Mouse (Mus musculus): ENCODE results near the gene Lrp8. TPM values are rescaled to one million over a fixed set of nuclear protein-coding genes. Genes with fewer than 3 reads are reported as not detected.

Gene Lrp8
- 2.6 and 4.0 TPM in 2 replicates for polyA plus RNA-seq (2012; ENCODE audit: insufficient read depth, insufficient read length, missing spikeins)

GRCm38 (mm10) chr4:107802185-107802449 lies at the start of gene Lrp8:
Lrp8 (plus strand) TSS chr4:107802261.
- TF ChIP-seq CTCF (IDR thresholded peaks at IDR 0.05; ENCODE audit: low read depth, low read length): no peak
- no peak for TF ChIP-seq POLR2A (IDR thresholded peaks at IDR 0.05; ENCODE audit: borderline replicate concordance, low read depth, low read length)
- Histone ChIP-seq H3K4me3 (ENCODE audit: insufficient read depth, low read length) (peak within 1 kb of the TSS; percentile 86), H3K4me1 (ENCODE audit: control insufficient read depth, insufficient read depth, low read length) (peaks cover 26% of the 10 kb centered on the region), H3K27ac (ENCODE audit: insufficient read depth, low read depth, low read length) (peak within 1 kb of the TSS; percentile 73)

- no peak overlapping the region for H3K27ac ChIP-seq (ENCODE audit: insufficient read depth, low read depth, low read length)
- TF ChIP-seq CTCF (IDR thresholded peaks at IDR 0.05; ENCODE audit: low read depth, low read length) (no peak), POLR2A (IDR thresholded peaks at IDR 0.05; ENCODE audit: borderline replicate concordance, low read depth, low read length) (no peak)
- H3K4me1 ChIP-seq (ENCODE audit: control insufficient read depth, insufficient read depth, low read length): no peaks in the 10 kb centered on the region
- no peak overlapping the region for H3K4me3 ChIP-seq (ENCODE audit: insufficient read depth, low read length)
These were observed 45.8 kb upstream of the Lrp8 start for GRCm38 (mm10) chr4:107756222-107756621.

GRCm38 (mm10) chr4:107757487-107758470 lies 44.3 kb upstream of the Lrp8 start:
- H3K4me1 ChIP-seq (ENCODE audit: control insufficient read depth, insufficient read depth, low read length): no peaks in the 10 kb centered on the region
- TF ChIP-seq CTCF (IDR thresholded peaks at IDR 0.05; ENCODE audit: low read depth, low read length): no peak
- TF ChIP-seq POLR2A (IDR thresholded peaks at IDR 0.05; ENCODE audit: borderline replicate concordance, low read depth, low read length): no peak
- H3K27ac ChIP-seq (ENCODE audit: insufficient read depth, low read depth, low read length): no peak overlapping the region
- no peak overlapping the region for H3K4me3 ChIP-seq (ENCODE audit: insufficient read depth, low read length)

GRCm38 (mm10) chr4:107758938-107759337 lies 43.1 kb upstream of the Lrp8 start:
- TF ChIP-seq POLR2A (IDR thresholded peaks at IDR 0.05; ENCODE audit: borderline replicate concordance, low read depth, low read length): no peak
- no peak for TF ChIP-seq CTCF (IDR thresholded peaks at IDR 0.05; ENCODE audit: low read depth, low read length)
- H3K27ac ChIP-seq (ENCODE audit: insufficient read depth, low read depth, low read length): no peak overlapping the region
- no peak overlapping the region; the same call in 1 of the 2 replicates for H3K4me3 ChIP-seq (ENCODE audit: insufficient read depth, low read length)
- no peaks in the 10 kb centered on the region for H3K4me1 ChIP-seq (ENCODE audit: control insufficient read depth, insufficient read depth, low read length)

- TF ChIP-seq POLR2A (IDR thresholded peaks at IDR 0.05; ENCODE audit: borderline replicate concordance, low read depth, low read length) (no peak), CTCF (IDR thresholded peaks at IDR 0.05; ENCODE audit: low read depth, low read length) (no peak)
- Histone ChIP-seq H3K4me3 (ENCODE audit: insufficient read depth, low read length) (no peak overlapping the region), H3K27ac (ENCODE audit: insufficient read depth, low read depth, low read length) (no peak overlapping the region), H3K4me1 (ENCODE audit: control insufficient read depth, insufficient read depth, low read length) (no peaks in the 10 kb centered on the region)
These were observed 39.1 kb upstream of the Lrp8 start for GRCm38 (mm10) chr4:107763001-107763400.

GRCm38 (mm10) chr4:107763598-107763997 lies 38.5 kb upstream of the Lrp8 start:
- Histone ChIP-seq H3K27ac (ENCODE audit: insufficient read depth, low read depth, low read length) (no peak overlapping the region), H3K4me3 (ENCODE audit: insufficient read depth, low read length) (no peak overlapping the region), H3K4me1 (ENCODE audit: control insufficient read depth, insufficient read depth, low read length) (no peaks in the 10 kb centered on the region)
- TF ChIP-seq CTCF (IDR thresholded peaks at IDR 0.05; ENCODE audit: low read depth, low read length): no peak
- TF ChIP-seq POLR2A (IDR thresholded peaks at IDR 0.05; ENCODE audit: borderline replicate concordance, low read depth, low read length): no peak

GRCm38 (mm10) chr4:107765196-107765813 lies 36.8 kb upstream of the Lrp8 start:
- no peaks in the 10 kb centered on the region for H3K4me1 ChIP-seq (ENCODE audit: control insufficient read depth, insufficient read depth, low read length)
- TF ChIP-seq POLR2A (IDR thresholded peaks at IDR 0.05; ENCODE audit: borderline replicate concordance, low read depth, low read length) (no peak), CTCF (IDR thresholded peaks at IDR 0.05; ENCODE audit: low read depth, low read length) (no peak)
- no peak overlapping the region for H3K4me3 ChIP-seq (ENCODE audit: insufficient read depth, low read length)
- no peak overlapping the region for H3K27ac ChIP-seq (ENCODE audit: insufficient read depth, low read depth, low read length)

- no peak overlapping the region for H3K27ac ChIP-seq (ENCODE audit: insufficient read depth, low read depth, low read length)
- no peak for TF ChIP-seq POLR2A (IDR thresholded peaks at IDR 0.05; ENCODE audit: borderline replicate concordance, low read depth, low read length)
- no peak for TF ChIP-seq CTCF (IDR thresholded peaks at IDR 0.05; ENCODE audit: low read depth, low read length)
- H3K4me1 ChIP-seq (ENCODE audit: control insufficient read depth, insufficient read depth, low read length): no peaks in the 10 kb centered on the region
- H3K4me3 ChIP-seq (ENCODE audit: insufficient read depth, low read length): no peak overlapping the region
These were observed 35.9 kb upstream of the Lrp8 start for GRCm38 (mm10) chr4:107766182-107766581.

- H3K4me1 ChIP-seq (ENCODE audit: control insufficient read depth, insufficient read depth, low read length): peaks cover 6% of the 10 kb centered on the region
- no peak overlapping the region for H3K4me3 ChIP-seq (ENCODE audit: insufficient read depth, low read length)
- TF ChIP-seq POLR2A (IDR thresholded peaks at IDR 0.05; ENCODE audit: borderline replicate concordance, low read depth, low read length) (no peak), CTCF (IDR thresholded peaks at IDR 0.05; ENCODE audit: low read depth, low read length) (no peak)
- no peak overlapping the region for H3K27ac ChIP-seq (ENCODE audit: insufficient read depth, low read depth, low read length)
These were observed 29.8 kb upstream of the Lrp8 start for GRCm38 (mm10) chr4:107772122-107772825.
